Mouse (Mus musculus): ENCODE measurements around the gene Polr2a. TPM values are rescaled to one million over a fixed set of nuclear protein-coding genes. Genes with fewer than 3 reads are reported as not detected.

Polr2a gene
- total and polyA plus RNA-seq, 2 experiments from 2014 or later = 6.6 to 13.4 TPM

- TF ChIP-seq EP300 (IDR thresholded peaks at IDR 0.05; ENCODE audit: low read depth) (no peak), CTCF (IDR thresholded peaks at IDR 0.05; ENCODE audit: low read depth) (no peak)
- H3K4me1 ChIP-seq (ENCODE audit: control insufficient read depth, insufficient read depth) = 0 out of 2 replicates have a peak, but pooled peaks cover 3% of the 10 kb centered on the region
- 87% methylated on average over 20 of the region's 20 CpGs for WGBS
- H3K27ac ChIP-seq (ENCODE audit: low read depth) = no peak overlapping the region
- H3K9me3 ChIP-seq (replicated peaks; ENCODE audit: control insufficient read depth, low read length) = no peaks in the 10 kb centered on the region
- no peaks in the 10 kb centered on the region for H3K27me3 ChIP-seq (ENCODE audit: control insufficient read depth, insufficient read depth, low read length)
- DNase-seq (ENCODE audit: low spot score) = no peak
- H3K4me2 ChIP-seq (ENCODE audit: low read depth, low read length) = no peak overlapping the region
- ATAC-seq (ENCODE audit: insufficient read depth, low read depth) = no peak
- no peak overlapping the region for H3K4me3 ChIP-seq (ENCODE audit: low read depth, low read length)
- H3K9ac ChIP-seq (replicated peaks; ENCODE audit: low read depth, low read length) = no peak overlapping the region
- H3K36me3 ChIP-seq (replicated peaks; ENCODE audit: control insufficient read depth, insufficient read depth, low read length) = peaks cover 26% of the 10 kb centered on the region
Observed at GRCm38 (mm10) chr11:69776488-69776887, 18.1 kb upstream of the Polr2a start.

DNA sequence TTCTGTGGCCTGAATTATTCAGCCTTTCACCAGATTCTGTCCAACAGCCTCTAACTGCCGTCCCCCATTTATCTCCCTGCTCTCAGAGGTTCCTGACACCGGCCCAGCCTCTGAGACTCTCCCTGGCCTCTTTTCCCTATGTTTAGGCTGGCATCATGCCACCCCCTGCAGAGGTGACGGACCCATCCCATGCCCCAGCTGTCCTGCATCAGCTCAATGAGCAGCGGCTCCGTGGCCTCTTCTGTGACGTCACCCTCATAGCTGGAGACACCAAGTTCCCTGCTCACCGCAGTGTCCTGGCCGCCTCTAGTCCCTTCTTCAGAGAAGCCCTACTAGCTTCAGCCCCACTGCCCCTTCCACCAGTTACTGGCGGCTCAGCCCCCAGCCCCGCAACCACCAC, 17.3 kb upstream of the Polr2a start:
- WGBS = 63% methylated on average over 10 of the region's 10 CpGs
- Histone ChIP-seq H3K27ac (ENCODE audit: low read depth) (no peak overlapping the region), H3K4me1 (ENCODE audit: control insufficient read depth, insufficient read depth) (0 out of 2 replicates have a peak, but pooled peaks cover 3% of the 10 kb centered on the region), H3K36me3 (replicated peaks; ENCODE audit: control insufficient read depth, insufficient read depth, low read length) (peaks cover 26% of the 10 kb centered on the region), H3K27me3 (ENCODE audit: control insufficient read depth, insufficient read depth, low read length) (no peaks in the 10 kb centered on the region), H3K4me3 (ENCODE audit: low read depth, low read length) (no peak overlapping the region), H3K9me3 (replicated peaks; ENCODE audit: control insufficient read depth, low read length) (no peaks in the 10 kb centered on the region), H3K4me2 (ENCODE audit: low read depth, low read length) (no peak overlapping the region), H3K9ac (replicated peaks; ENCODE audit: low read depth, low read length) (no peak overlapping the region)
- no peak for TF ChIP-seq CTCF (IDR thresholded peaks at IDR 0.05; ENCODE audit: low read depth)
- TF ChIP-seq EP300 (IDR thresholded peaks at IDR 0.05; ENCODE audit: low read depth) = no peak
- ATAC-seq (ENCODE audit: insufficient read depth, low read depth) (no peak), DNase-seq (ENCODE audit: low spot score) (no peak)

GRCm38 (mm10) chr11:69774961-69775360, 16.5 kb upstream of the Polr2a start:
- H3K27me3 ChIP-seq (ENCODE audit: control insufficient read depth, insufficient read depth, low read length) = no peaks in the 10 kb centered on the region
- H3K4me2 ChIP-seq (ENCODE audit: low read depth, low read length) = no peak overlapping the region
- no peak overlapping the region for H3K27ac ChIP-seq (ENCODE audit: low read depth)
- no peaks in the 10 kb centered on the region for H3K9me3 ChIP-seq (replicated peaks; ENCODE audit: control insufficient read depth, low read length)
- ATAC-seq (ENCODE audit: insufficient read depth, low read depth) = no peak
- DNase-seq (ENCODE audit: low spot score) = no peak
- H3K36me3 ChIP-seq (replicated peaks; ENCODE audit: control insufficient read depth, insufficient read depth, low read length) = peaks cover 26% of the 10 kb centered on the region
- no peak overlapping the region for H3K9ac ChIP-seq (replicated peaks; ENCODE audit: low read depth, low read length)
- WGBS = 60% methylated on average over 5 of the region's 5 CpGs
- no peak overlapping the region for H3K4me3 ChIP-seq (ENCODE audit: low read depth, low read length)
- 0 out of 2 replicates have a peak, but pooled peaks cover 3% of the 10 kb centered on the region for H3K4me1 ChIP-seq (ENCODE audit: control insufficient read depth, insufficient read depth)
- TF ChIP-seq CTCF (IDR thresholded peaks at IDR 0.05; ENCODE audit: low read depth) (no peak), EP300 (IDR thresholded peaks at IDR 0.05; ENCODE audit: low read depth) (no peak)

DNA sequence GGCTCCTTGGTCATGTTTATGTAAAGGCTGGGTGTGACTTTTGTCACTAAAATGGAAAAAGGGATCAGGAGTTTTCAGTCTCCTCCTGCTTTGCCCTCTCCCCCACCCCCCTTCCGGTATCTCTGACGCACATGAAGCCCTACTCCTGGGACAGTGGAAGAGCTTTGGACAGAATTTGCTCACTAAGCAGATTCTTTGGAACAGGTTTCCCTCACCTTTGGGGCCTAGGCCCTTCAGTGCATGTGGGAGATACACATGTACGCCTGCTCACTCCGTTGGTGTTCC, 9.1 kb upstream of the Polr2a start:
- H3K36me3 ChIP-seq (replicated peaks; ENCODE audit: control insufficient read depth, insufficient read depth, low read length) = 0 out of 2 replicates have a peak, but pooled peaks cover 3% of the 10 kb centered on the region
- TF ChIP-seq EP300 (IDR thresholded peaks at IDR 0.05; ENCODE audit: low read depth) (no peak), CTCF (IDR thresholded peaks at IDR 0.05; ENCODE audit: low read depth) (no peak)
- H3K9ac ChIP-seq (replicated peaks; ENCODE audit: low read depth, low read length) = no peak overlapping the region
- 53% methylated on average over 4 of the region's 4 CpGs for WGBS
- peak overlapping the region; percentile 61 for H3K4me2 ChIP-seq (ENCODE audit: low read depth, low read length)
- peak overlapping the region; percentile 98 for H3K27ac ChIP-seq (ENCODE audit: low read depth)
- no peaks in the 10 kb centered on the region for H3K9me3 ChIP-seq (replicated peaks; ENCODE audit: control insufficient read depth, low read length)
- ATAC-seq (ENCODE audit: insufficient read depth, low read depth) = no peak
- peaks cover 11% of the 10 kb centered on the region for H3K4me1 ChIP-seq (ENCODE audit: control insufficient read depth, insufficient read depth)
- no peaks in the 10 kb centered on the region for H3K27me3 ChIP-seq (ENCODE audit: control insufficient read depth, insufficient read depth, low read length)
- peak overlapping the region; percentile 92 for H3K4me3 ChIP-seq (ENCODE audit: low read depth, low read length)
- DNase-seq (ENCODE audit: low spot score) = peak; percentile 26

DNA sequence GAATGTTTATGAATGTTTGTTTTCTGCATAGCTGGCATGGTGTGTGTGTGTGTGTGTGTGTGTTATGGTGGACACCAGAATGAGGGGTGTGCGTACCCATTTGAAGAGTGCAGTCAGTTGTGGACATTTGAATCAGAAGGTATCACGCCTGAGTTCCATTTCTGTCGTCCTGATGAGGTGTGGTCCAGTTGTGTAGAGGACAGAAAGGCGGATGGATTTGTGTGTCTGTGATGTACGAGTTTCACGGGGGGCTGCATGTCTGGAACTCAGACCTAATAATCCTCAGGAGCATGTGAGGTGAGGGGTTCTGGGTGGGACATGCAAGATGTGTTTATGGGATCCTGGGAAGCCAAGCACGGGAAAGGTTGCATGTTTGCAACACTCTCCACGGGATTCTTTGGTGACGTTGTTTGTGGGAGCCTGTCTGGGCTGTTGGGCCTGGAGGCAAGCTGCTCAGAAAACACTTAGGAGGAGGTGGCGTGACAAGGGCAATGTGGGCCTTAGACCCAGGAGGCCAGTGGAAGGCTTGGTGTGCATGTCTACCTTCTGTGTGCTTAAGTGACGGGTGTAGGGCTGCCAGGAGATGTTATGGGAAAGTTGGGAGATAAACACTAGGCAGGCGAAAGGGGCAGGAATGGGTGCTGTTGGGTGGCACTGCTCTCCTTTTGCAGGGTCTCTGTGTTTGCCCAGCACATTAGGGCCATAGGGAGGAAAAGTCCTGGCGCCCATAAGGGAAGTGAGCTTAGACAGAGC, 8.6 kb upstream of the Polr2a start:
- H3K4me1 ChIP-seq (ENCODE audit: control insufficient read depth, insufficient read depth) = peaks cover 11% of the 10 kb centered on the region
- H3K27me3 ChIP-seq (ENCODE audit: control insufficient read depth, insufficient read depth, low read length) = no peaks in the 10 kb centered on the region
- peak overlapping the region; percentile 98 for H3K27ac ChIP-seq (ENCODE audit: low read depth)
- H3K4me2 ChIP-seq (ENCODE audit: low read depth, low read length) = peak overlapping the region; percentile 61
- DNase-seq (ENCODE audit: low spot score) (no peak), ATAC-seq (ENCODE audit: insufficient read depth, low read depth) (no peak)
- no peaks in the 10 kb centered on the region for H3K9me3 ChIP-seq (replicated peaks; ENCODE audit: control insufficient read depth, low read length)
- TF ChIP-seq EP300 (IDR thresholded peaks at IDR 0.05; ENCODE audit: low read depth) (no peak), CTCF (IDR thresholded peaks at IDR 0.05; ENCODE audit: low read depth) (no peak)
- peak overlapping the region; percentile 98 for H3K9ac ChIP-seq (replicated peaks; ENCODE audit: low read depth, low read length)
- H3K36me3 ChIP-seq (replicated peaks; ENCODE audit: control insufficient read depth, insufficient read depth, low read length) = 0 out of 2 replicates have a peak, but pooled peaks cover 3% of the 10 kb centered on the region
- peak overlapping the region; percentile 92 for H3K4me3 ChIP-seq (ENCODE audit: low read depth, low read length)
- WGBS = 47% methylated on average over 13 of the region's 13 CpGs
